Mouse (Mus musculus) midbrain, embryonic 14.5 days (tissue): ENCODE measurements around the gene Gm21170. TPM values are rescaled to one million over a fixed set of nuclear protein-coding genes. Genes with fewer than 3 reads are reported as not detected.
"Not testable (repeated sequence)": the region's sequence is repeated elsewhere in the genome, so short reads cannot be mapped to it uniquely, and the experiment has no call there.

Source experiments
- ATAC-seq: fragments of 200-750 bp; cut with Nextera tagmentation; 2 replicates; pipeline ENCODE4 v1.8.0; 2017; ENCODE audit warnings: moderate number of reproducible peaks, moderate library complexity; ENCODE audit not compliant: low FRiP score, low TSS enrichment
- DNase-seq: peaks from one replicate; pipeline ENCODE4 v3.0.0-alpha.2; 2015
- H3K27ac ChIP-seq: fragments of 300-500 bp; sonication (generic); replicated peaks from 2 replicates; pipeline ENCODE4 v1.5.1; 2014; ENCODE audit warnings: mild to moderate bottlenecking, low read depth, low read length, moderate library complexity
- H3K27me3 ChIP-seq: fragments of 300-500 bp; sonication (generic); 2 replicates; pipeline ENCODE4 v1.6.1; 2014; ENCODE audit warnings: low read length, control low read depth, mixed read lengths; ENCODE audit not compliant: control insufficient read depth, insufficient read depth
- H3K36me3 ChIP-seq: fragments of 300-500 bp; sonication (generic); 2 replicates; pipeline ENCODE4 v1.6.1; 2014; ENCODE audit warnings: low read length, control low read depth; ENCODE audit not compliant: control insufficient read depth, insufficient read depth
- H3K4me1 ChIP-seq: fragments of 300-500 bp; sonication (generic); 2 replicates; pipeline ENCODE4 v1.6.1; 2014; ENCODE audit warnings: mild to moderate bottlenecking, antibody characterized with exemption, low read length, control low read depth; ENCODE audit not compliant: control insufficient read depth, insufficient read depth
- H3K4me2 ChIP-seq: fragments of 300-500 bp; sonication (generic); 2 replicates; pipeline ENCODE4 v1.6.1; 2014; ENCODE audit warnings: mild to moderate bottlenecking, low read length, moderate library complexity
- H3K4me3 ChIP-seq: fragments of 300-500 bp; sonication (generic); replicated peaks from 2 replicates; pipeline ENCODE4 v1.5.1; 2014; ENCODE audit warnings: low read depth, low read length
- H3K9ac ChIP-seq: fragments of 300-500 bp; sonication (generic); replicated peaks from 2 replicates; pipeline ENCODE4 v1.6.1; 2014; ENCODE audit warnings: mild to moderate bottlenecking, low read length, moderate library complexity
- H3K9me3 ChIP-seq: fragments of 300-500 bp; sonication (generic); 2 replicates; pipeline ENCODE4 v1.6.1; 2016; ENCODE audit warnings: low read length, control low read depth, mixed read lengths; ENCODE audit not compliant: control insufficient read depth
- WGBS: fragments of 180-500 bp; shearing (Covaris S2); extraction: QIAGEN DNeasy Blood & Tissue Kit; methylation state at CpG from one replicate; pipeline ENCODE4 v1.1.7; 2014; 5-methylcytosine and 5-hydroxymethylcytosine counted together
- polyA plus RNA-seq: library from polyadenylated mRNA; unstranded; fragments of >200 nt; fragmentation: Nextera tagmentation; extraction: Ambion mirVana; gene quantifications from 2 replicates; pipeline ENCODE4 v1.2.1, GENCODE M21; 2014

Gene Gm21170
- not detected in 2 replicates for polyA plus RNA-seq

DNA sequence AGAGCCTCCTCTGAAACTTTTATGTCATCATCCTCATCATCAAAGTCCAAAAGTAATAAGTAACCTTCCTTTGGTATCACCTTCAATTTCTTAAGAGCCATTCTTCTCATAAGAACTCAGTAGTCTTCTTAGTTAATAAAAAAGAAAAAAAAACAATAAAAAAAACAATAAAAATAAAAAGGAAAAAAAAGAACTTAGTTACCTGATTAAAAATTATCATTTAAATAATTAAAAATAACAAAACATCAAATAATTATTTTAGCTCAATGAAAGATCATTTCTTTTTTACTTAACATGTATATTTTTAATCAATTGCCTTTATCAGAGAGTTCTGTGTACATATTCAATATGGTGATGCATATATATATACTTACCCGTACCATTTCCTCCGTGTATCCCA is at the start of gene Gm21170:
Gm21170 (minus strand) TSS at position 101 of the 400 bp plus-strand sequence.
- not testable (repeated sequence) for H3K4me1 ChIP-seq, H3K27me3 ChIP-seq, H3K9me3 ChIP-seq, H3K36me3 ChIP-seq, H3K27ac ChIP-seq, DNase-seq, ATAC-seq, H3K4me2 ChIP-seq, H3K9ac ChIP-seq, H3K4me3 ChIP-seq
- no CpG with 5 or more reads among the region's 2 CpGs for WGBS

Other genes starting within 250 kb of the Gm21170 start
- not detected in 2 replicates for gene Gm21256, start 240.1 kb downstream of the Gm21170 start, polyA plus RNA-seq